Mouse (Mus musculus) CH12.LX (cell line): ENCODE data around the gene Gpr68. TPM values are rescaled to one million over a fixed set of nuclear protein-coding genes. Genes with fewer than 3 reads are reported as not detected.
A peak's percentile ranks its signal among the peaks of the same experiment; 100 is the strongest.

ENCODE experiments used
- DNase-seq: peaks from one replicate; pipeline ENCODE4 v3.0.0-alpha.2; 2013; ENCODE audit errors: extremely low read depth
- H3K27ac ChIP-seq: 2 replicates; pipeline ENCODE4 v1.5.1; 2012; ENCODE audit warnings: low read depth, mild to moderate bottlenecking, control low read depth, moderate library complexity; ENCODE audit not compliant: insufficient read depth
- H3K27me3 ChIP-seq: replicated peaks from 2 replicates; pipeline ENCODE3; 2012; ENCODE audit warnings: inconsistent platforms
- H3K36me3 ChIP-seq, 2 experiments: replicated peaks in 1 of 2; 2 replicates each; pipeline versions ENCODE3 to v1.6.1; 2012; ENCODE audit warnings: inconsistent platforms in 1 of 2, low read length in 1 of 2, mild to moderate bottlenecking in 1 of 2, mixed read lengths in 1 of 2, moderate library complexity in 1 of 2; ENCODE audit not compliant: control insufficient read depth in 1 of 2, insufficient read depth in 1 of 2
- H3K4me1 ChIP-seq, 2 experiments: 2 replicates each; pipeline ENCODE4 v1.6.1; 2012; ENCODE audit warnings: inconsistent platforms in 1 of 2, moderate library complexity in 1 of 2; ENCODE audit not compliant: insufficient read depth in 2 of 2, control insufficient read depth in 1 of 2
- H3K4me2 ChIP-seq: 2 replicates; pipeline ENCODE4 v1.6.1; 2012; ENCODE audit warnings: low read depth, mild to moderate bottlenecking, control low read depth; ENCODE audit not compliant: poor library complexity, insufficient read depth, severe bottlenecking
- H3K4me3 ChIP-seq, 3 experiments: fragments of 150-350 bp in 1 of 3; sonication (generic) in 1 of 3; replicated peaks in 1 of 3; 2 replicates each; pipeline versions ENCODE3 to v1.5.1; 2011 to 2012; ENCODE audit warnings: low read depth in 2 of 3, low read length in 2 of 3, mild to moderate bottlenecking in 2 of 3, moderate library complexity in 2 of 3, control low read depth in 1 of 3, improper control_type of control experiment in 1 of 3, inconsistent platforms in 1 of 3, mixed read lengths in 1 of 3; ENCODE audit not compliant: poor library complexity in 1 of 3
- H3K79me2 ChIP-seq: replicated peaks from 2 replicates; pipeline ENCODE4 v1.6.1; 2012; ENCODE audit warnings: mild to moderate bottlenecking, moderate library complexity; ENCODE audit not compliant: control insufficient read depth, poor library complexity, insufficient read depth, severe bottlenecking; ENCODE audit errors: extremely low read depth
- H3K9ac ChIP-seq: 2 replicates; pipeline ENCODE4 v1.6.1; 2012; ENCODE audit warnings: low read depth, mild to moderate bottlenecking, control low read depth, moderate library complexity; ENCODE audit not compliant: insufficient read depth
- H3K9me3 ChIP-seq: replicated peaks from 2 replicates; pipeline ENCODE3; 2012; ENCODE audit warnings: low read length, inconsistent platforms, mixed read lengths
- BHLHE40 ChIP-seq: IDR thresholded peaks from 2 replicates; pipeline ENCODE4 v1.6.1; 2011; ENCODE audit warnings: mild to moderate bottlenecking, low read depth, low read length, improper control_type of control experiment
- CHD1 ChIP-seq: IDR thresholded peaks from 2 replicates; pipeline ENCODE4 v1.6.1; 2012; ENCODE audit warnings: low read depth, low read length, improper control_type of control experiment, inconsistent platforms
- CHD2 ChIP-seq: IDR thresholded peaks from 2 replicates; pipeline ENCODE4 v1.6.1; 2011; ENCODE audit warnings: low read length, improper control_type of control experiment
- E2F4 ChIP-seq: IDR thresholded peaks from 2 replicates; pipeline ENCODE4 v1.6.1; 2011; ENCODE audit warnings: low read depth, low read length, improper control_type of control experiment; ENCODE audit not compliant: insufficient replicate concordance
- ELF1 ChIP-seq: IDR thresholded peaks from 2 replicates; pipeline ENCODE4 v1.6.1; 2014; ENCODE audit warnings: low read depth, mild to moderate bottlenecking, inconsistent platforms, low read length, improper control_type of control experiment
- EP300 ChIP-seq: IDR thresholded peaks from 2 replicates; pipeline ENCODE4 v1.6.1; 2011; ENCODE audit warnings: low read length, improper control_type of control experiment
- ETS1 ChIP-seq: conservative IDR thresholded peaks from 2 replicates; pipeline ENCODE4 v1.6.1; 2012; ENCODE audit warnings: low read depth, mild to moderate bottlenecking, inconsistent platforms, low read length, improper control_type of control experiment, moderate library complexity
- GABPA ChIP-seq: IDR thresholded peaks from 2 replicates; pipeline ENCODE4 v1.6.1; 2012; ENCODE audit warnings: low read depth, low read length, improper control_type of control experiment, inconsistent platforms; ENCODE audit not compliant: insufficient replicate concordance
- HCFC1 ChIP-seq: IDR thresholded peaks from 2 replicates; pipeline ENCODE4 v1.6.1; 2012; ENCODE audit warnings: low read depth, mild to moderate bottlenecking, inconsistent platforms, low read length, improper control_type of control experiment
- IRF4 ChIP-seq: IDR thresholded peaks from 2 replicates; pipeline ENCODE4 v1.6.1; 2014; ENCODE audit warnings: low read depth, mild to moderate bottlenecking, inconsistent platforms, low read length, improper control_type of control experiment
- JUN ChIP-seq: IDR thresholded peaks from 2 replicates; pipeline ENCODE4 v1.6.1; 2011; ENCODE audit warnings: low read depth, mild to moderate bottlenecking, low read length, improper control_type of control experiment, moderate library complexity; ENCODE audit not compliant: insufficient read depth
- JUND ChIP-seq: conservative IDR thresholded peaks from 2 replicates; pipeline ENCODE4 v1.6.1; 2011; ENCODE audit warnings: low read depth, low read length, improper control_type of control experiment
- KAT2A ChIP-seq: IDR thresholded peaks from 2 replicates; pipeline ENCODE4 v1.6.1; 2012; ENCODE audit warnings: low read length, improper control_type of control experiment, inconsistent platforms; ENCODE audit not compliant: insufficient replicate concordance
- MAFK ChIP-seq: IDR thresholded peaks from 2 replicates; pipeline ENCODE4 v1.6.1; 2011; ENCODE audit warnings: low read length, improper control_type of control experiment; ENCODE audit not compliant: insufficient replicate concordance
- MAX ChIP-seq: IDR thresholded peaks from 2 replicates; pipeline ENCODE4 v1.6.1; 2011; ENCODE audit warnings: low read length, improper control_type of control experiment
- MAZ ChIP-seq: IDR thresholded peaks from 2 replicates; pipeline ENCODE4 v1.6.1; 2012; ENCODE audit warnings: low read depth, mild to moderate bottlenecking, inconsistent platforms, low read length, improper control_type of control experiment, moderate library complexity
- MEF2A ChIP-seq: IDR thresholded peaks from 2 replicates; pipeline ENCODE4 v1.6.1; 2014; ENCODE audit warnings: low read depth, mild to moderate bottlenecking, inconsistent platforms, low read length, improper control_type of control experiment, borderline replicate concordance
- MXI1 ChIP-seq: IDR thresholded peaks from 2 replicates; pipeline ENCODE4 v1.6.1; 2011; ENCODE audit warnings: mild to moderate bottlenecking, low read depth, low read length, improper control_type of control experiment
- MYC ChIP-seq: IDR thresholded peaks from 2 replicates; pipeline ENCODE4 v1.6.1; 2011; ENCODE audit warnings: low read depth, mild to moderate bottlenecking, improper control_type of control experiment, low read length
- NELFE ChIP-seq: IDR thresholded peaks from 2 replicates; pipeline ENCODE4 v1.6.1; 2011; ENCODE audit warnings: low read depth, low read length, improper control_type of control experiment
- NRF1 ChIP-seq: IDR thresholded peaks from 2 replicates; pipeline ENCODE4 v1.6.1; 2014; ENCODE audit warnings: low read depth, mild to moderate bottlenecking, inconsistent platforms, low read length, improper control_type of control experiment, moderate library complexity
- POLR2A ChIP-seq: IDR thresholded peaks from 2 replicates; pipeline ENCODE4 v1.6.1; 2011; ENCODE audit warnings: low read depth, mild to moderate bottlenecking, improper control_type of control experiment, low read length
- RAD21 ChIP-seq: IDR thresholded peaks from 2 replicates; pipeline ENCODE4 v1.6.1; 2011; ENCODE audit warnings: low read depth, mild to moderate bottlenecking, low read length, improper control_type of control experiment, moderate library complexity
- RCOR1 ChIP-seq: conservative IDR thresholded peaks from 2 replicates; pipeline ENCODE4 v1.6.1; 2012; ENCODE audit warnings: low read depth, mild to moderate bottlenecking, inconsistent platforms, low read length, improper control_type of control experiment
- SMC3 ChIP-seq: IDR thresholded peaks from 2 replicates; pipeline ENCODE4 v1.6.1; 2011; ENCODE audit warnings: low read depth, low read length, improper control_type of control experiment
- TBP ChIP-seq: conservative IDR thresholded peaks from 2 replicates; pipeline ENCODE4 v1.6.1; 2011; ENCODE audit warnings: low read depth, low read length, improper control_type of control experiment
- TCF12 ChIP-seq: IDR thresholded peaks from 2 replicates; pipeline ENCODE4 v1.6.1; 2014; ENCODE audit warnings: low read depth, mild to moderate bottlenecking, inconsistent platforms, low read length, improper control_type of control experiment
- UBTF ChIP-seq: IDR thresholded peaks from 2 replicates; pipeline ENCODE4 v1.6.1; 2012; ENCODE audit warnings: low read depth, mild to moderate bottlenecking, inconsistent platforms, low read length, improper control_type of control experiment, moderate library complexity
- USF1 ChIP-seq: IDR thresholded peaks from 2 replicates; pipeline ENCODE4 v1.6.1; 2014; ENCODE audit warnings: low read depth, mild to moderate bottlenecking, inconsistent platforms, low read length, improper control_type of control experiment
- ZC3H11A ChIP-seq: IDR thresholded peaks from 2 replicates; pipeline ENCODE4 v1.6.1; 2012; ENCODE audit warnings: low read depth, mild to moderate bottlenecking, inconsistent platforms, low read length, improper control_type of control experiment
- ZKSCAN1 ChIP-seq: IDR thresholded peaks from 2 replicates; pipeline ENCODE4 v1.6.1; 2012; ENCODE audit warnings: low read depth, inconsistent platforms, low read length, improper control_type of control experiment, borderline replicate concordance
- ZMIZ1 ChIP-seq: IDR thresholded peaks from 2 replicates; pipeline ENCODE4 v1.6.1; 2012; ENCODE audit warnings: low read depth, mild to moderate bottlenecking, inconsistent platforms, low read length, improper control_type of control experiment
- ZNF384 ChIP-seq: IDR thresholded peaks from 2 replicates; pipeline ENCODE4 v1.6.1; 2012; ENCODE audit warnings: low read depth, low read length, improper control_type of control experiment, inconsistent platforms
- dilution Hi-C: fragments of 300-500 bp; cut with MboI; formaldehyde crosslinking; loops from 2 replicates; pipeline ENCODE4 v1.14.3; 2020; ENCODE audit warnings: low sequenced_read_pairs; ENCODE audit not compliant: extremely low pct_unique_long_range_greater_than_20kb, extremely low pct_ligation_motif_present
- in situ Hi-C: fragments of 300-500 bp; cut with MboI; formaldehyde crosslinking; loops from 3 replicates; pipeline ENCODE4 v1.14.3; 2019; ENCODE audit warnings: low sequenced_read_pairs, low pct_ligation_motif_present, low pct_unique_long_range_greater_than_20kb, mixed read lengths
- polyA plus RNA-seq: library from polyadenylated mRNA; unstranded; fragments of >175 nt; gene quantifications from 2 replicates; pipeline ENCODE4 v1.2.1, GENCODE M21; 2012; ENCODE audit warnings: low read depth; ENCODE audit not compliant: insufficient read length
- total RNA-seq, 2 experiments: library from RNA; depleted of rRNA; stranded (reverse); fragments of 300-350 nt in 1 of 2; fragments of >200 nt in 1 of 2; gene quantifications; 2 replicates each; pipeline ENCODE4 v1.2.3; 2012 to 2014

The Gpr68 gene
- total and polyA plus RNA-seq, 3 experiments: 1.2 to 4.2 (median 1.5) TPM

DNA sequence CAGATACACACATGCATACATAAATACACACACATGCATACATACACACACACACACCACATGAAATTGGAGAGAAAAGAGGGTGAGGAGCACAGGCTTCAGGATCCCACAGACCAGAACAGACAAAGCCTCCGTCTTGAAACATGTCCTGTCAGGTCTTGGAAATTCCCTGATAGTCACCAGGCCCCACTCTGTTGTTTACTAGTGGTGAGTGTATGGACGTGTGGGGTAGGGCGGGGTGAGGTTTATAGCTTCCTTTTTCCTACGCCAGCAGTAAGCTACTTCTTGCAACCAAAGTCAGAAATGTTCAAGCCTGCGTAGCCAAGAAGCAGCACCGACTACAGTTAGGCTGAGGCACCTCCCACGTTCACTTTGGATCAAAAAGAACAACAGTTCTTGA is 24.8 kb downstream of the Gpr68 start:
- in situ Hi-C loops: no loop called here
- H3K9me3 ChIP-seq: no peaks in the 10 kb centered on the region

GRCm38 (mm10) chr12:100878556-100878955 is 29.4 kb downstream of the Gpr68 start:
- dilution Hi-C loops (no loop called here), in situ Hi-C loops (no loop called here)
- Histone ChIP-seq H3K36me3 (peaks cover 0 to 30% of the 10 kb centered on the region in 2 experiments), H3K4me3 (no peak overlapping the region), H3K9me3 (no peaks in the 10 kb centered on the region), H3K27me3 (no peaks in the 10 kb centered on the region), H3K4me1 (peaks cover 20 to 58% of the 10 kb centered on the region in 2 experiments), H3K27ac (no peak overlapping the region), H3K9ac (no peak overlapping the region)
- no peak for DNase-seq
- TF ChIP-seq MAFK (no peak), TCF12 (no peak), UBTF (no peak), GABPA (no peak), MAZ (no peak), SMC3 (no peak), RCOR1 (no peak), ZKSCAN1 (no peak)
- TF ChIP-seq, all 38 proteins: peak for 0
- Histone ChIP-seq H3K79me2 (no peaks in the 10 kb centered on the region), H3K4me2 (no peak overlapping the region)

More for the DNA sequence above, 24.8 kb downstream of the Gpr68 start:
- dilution Hi-C loops: no loop called here
- Histone ChIP-seq H3K4me3 (peak overlapping the region in 1 of 3 experiments; percentile 7), H3K9ac (no peak overlapping the region), H3K4me2 (peak overlapping the region; percentile 24; the same call in 1 of the 2 replicates), H3K27me3 (no peaks in the 10 kb centered on the region), H3K27ac (peak overlapping the region; percentile 66), H3K4me1 (peaks cover 38 to 81% of the 10 kb centered on the region in 2 experiments), H3K36me3 (peaks cover 0 to 9% of the 10 kb centered on the region in 2 experiments), H3K79me2 (no peaks in the 10 kb centered on the region)
- peak; percentile 64 for DNase-seq
- TF ChIP-seq MAZ: peak; percentile 69; the same call in 1 of the 2 replicates
- no peak for TF ChIP-seq NELFE
- no peak; the same call in 1 of the 2 replicates for TF ChIP-seq MAX
- no peak for TF ChIP-seq HCFC1
- TF ChIP-seq CHD2: no peak
- TF ChIP-seq RAD21: no peak
- no peak for TF ChIP-seq ZNF384
- peak; percentile 56 for TF ChIP-seq ETS1
- no peak for TF ChIP-seq POLR2A
- 0 out of 2 replicates have a peak, but pooled peaks have one; percentile 14 for TF ChIP-seq MAFK
- TF ChIP-seq IRF4: peak; percentile 75; the same call in 1 of the 2 replicates
- TF ChIP-seq RCOR1: no peak
- peak; percentile 48; the same call in 1 of the 2 replicates for TF ChIP-seq BHLHE40
- peak; percentile 57; the same call in 1 of the 2 replicates for TF ChIP-seq MEF2A
- TF ChIP-seq EP300: peak; percentile 67
- no peak for TF ChIP-seq MXI1
- no peak for TF ChIP-seq KAT2A
- no peak for TF ChIP-seq USF1
- TF ChIP-seq TBP: no peak
- no peak for TF ChIP-seq ZC3H11A
- no peak for TF ChIP-seq E2F4
- TF ChIP-seq UBTF: no peak
- TF ChIP-seq ELF1: no peak
- no peak for TF ChIP-seq NRF1
- peak; percentile 99 for TF ChIP-seq CHD1
- TF ChIP-seq MYC: no peak
- no peak for TF ChIP-seq ZMIZ1
- no peak for TF ChIP-seq JUN
- TF ChIP-seq TCF12: peak; percentile 55; the same call in 1 of the 2 replicates
- no peak for TF ChIP-seq JUND
